Mouse (Mus musculus) heart, postnatal 0 days (tissue): ENCODE data around the gene Agap1. TPM values are rescaled to one million over a fixed set of nuclear protein-coding genes. Genes with fewer than 3 reads are reported as not detected.

Experiments
- ATAC-seq: fragments of 200-750 bp; cut with Nextera tagmentation; 2 replicates; pipeline ENCODE4 v1.8.0; 2017; ENCODE audit warnings: low read depth, moderate number of reproducible peaks, moderate library complexity; ENCODE audit not compliant: insufficient read depth
- DNase-seq: peaks from one replicate; pipeline ENCODE4 v3.0.0-alpha.2; 2016; ENCODE audit warnings: low spot score
- H3K27ac ChIP-seq: fragments of 300-500 bp; sonication (generic); 2 replicates; pipeline ENCODE4 v1.5.1; 2014; ENCODE audit warnings: low read depth, mild to moderate bottlenecking
- H3K27me3 ChIP-seq: fragments of 300-500 bp; sonication (generic); 2 replicates; pipeline ENCODE4 v1.6.1; 2014; ENCODE audit warnings: low read length, mixed read lengths; ENCODE audit not compliant: control insufficient read depth, insufficient read depth
- H3K36me3 ChIP-seq: fragments of 300-500 bp; sonication (generic); replicated peaks from 2 replicates; pipeline ENCODE4 v1.6.1; 2014; ENCODE audit warnings: low read length, mixed read lengths; ENCODE audit not compliant: control insufficient read depth, insufficient read depth
- H3K4me1 ChIP-seq: fragments of 300-500 bp; sonication (generic); 2 replicates; pipeline ENCODE4 v1.6.1; 2014; ENCODE audit warnings: antibody characterized with exemption; ENCODE audit not compliant: control insufficient read depth, insufficient read depth
- H3K4me2 ChIP-seq: fragments of 300-500 bp; sonication (generic); 2 replicates; pipeline ENCODE4 v1.6.1; 2014; ENCODE audit warnings: low read depth, mild to moderate bottlenecking, low read length, moderate library complexity
- H3K4me3 ChIP-seq: fragments of 300-500 bp; sonication (generic); 2 replicates; pipeline ENCODE4 v1.5.1; 2014; ENCODE audit warnings: low read depth, low read length
- H3K9ac ChIP-seq: fragments of 300-500 bp; sonication (generic); replicated peaks from 2 replicates; pipeline ENCODE4 v1.6.1; 2014; ENCODE audit warnings: low read depth, low read length, mixed read lengths
- H3K9me3 ChIP-seq: fragments of 300-500 bp; sonication (generic); replicated peaks from 2 replicates; pipeline ENCODE4 v1.6.1; 2016; ENCODE audit warnings: low read length; ENCODE audit not compliant: control insufficient read depth
- CTCF ChIP-seq: IDR thresholded peaks from 2 replicates; pipeline ENCODE4 v1.5.1; 2016; ENCODE audit warnings: antibody characterized with exemption, control low read depth, low read depth
- EP300 ChIP-seq: IDR thresholded peaks from 2 replicates; pipeline ENCODE4 v1.6.1; 2016; ENCODE audit warnings: antibody characterized with exemption, low read depth
- WGBS: fragments of 180-500 bp; shearing (Covaris S2); extraction: QIAGEN DNeasy Blood & Tissue Kit; methylation state at CpG from one replicate; pipeline ENCODE4 v1.1.7; 2014; 5-methylcytosine and 5-hydroxymethylcytosine counted together
- polyA plus RNA-seq: library from polyadenylated mRNA; unstranded; fragments of >200 nt; fragmentation: Nextera tagmentation; extraction: Ambion mirVana; gene quantifications from 2 replicates; pipeline ENCODE4 v1.2.1, GENCODE M21; 2015
- total RNA-seq: library from RNA; depleted of rRNA; stranded (reverse); fragments of >200 nt; gene quantifications from 2 replicates; pipeline ENCODE4 v1.2.3, GENCODE M21; 2014; ENCODE audit warnings: low replicate concordance

The Agap1 gene
- total and polyA plus RNA-seq, 2 experiments from 2014 or later: 6.1 to 21.0 TPM

- H3K9ac ChIP-seq: no peak overlapping the region
- no peaks in the 10 kb centered on the region for H3K9me3 ChIP-seq
- ATAC-seq (no peak), DNase-seq (no peak)
- H3K4me3 ChIP-seq: no peak overlapping the region
- H3K4me1 ChIP-seq: no peaks in the 10 kb centered on the region
- TF ChIP-seq CTCF (no peak), EP300 (no peak)
- no peaks in the 10 kb centered on the region for H3K36me3 ChIP-seq
- H3K4me2 ChIP-seq: no peak overlapping the region
- 90% methylated on average over 6 of the region's 6 CpGs for whole genome bisulfite sequencing
- H3K27me3 ChIP-seq: no peaks in the 10 kb centered on the region
- H3K27ac ChIP-seq: no peak overlapping the region
These were observed 281.4 kb downstream of the Agap1 start for GRCm38 (mm10) chr1:89736021-89736420.

GRCm38 (mm10) chr1:89739067-89739774, 284.6 kb downstream of the Agap1 start:
- Histone ChIP-seq H3K27me3 (no peaks in the 10 kb centered on the region), H3K4me2 (no peak overlapping the region), H3K27ac (no peak overlapping the region), H3K4me1 (no peaks in the 10 kb centered on the region), H3K9me3 (no peaks in the 10 kb centered on the region), H3K4me3 (no peak overlapping the region), H3K9ac (no peak overlapping the region), H3K36me3 (peaks cover 12% of the 10 kb centered on the region)
- DNase-seq (no peak), ATAC-seq (no peak)
- TF ChIP-seq CTCF: no peak
- TF ChIP-seq EP300: no peak
- WGBS: 71% methylated on average over 17 of the region's 17 CpGs

GRCm38 (mm10) chr1:89739775-89740099, 285.1 kb downstream of the Agap1 start:
- TF ChIP-seq EP300 (no peak), CTCF (no peak)
- DNase-seq (no peak), ATAC-seq (no peak)
- Histone ChIP-seq H3K27me3 (no peaks in the 10 kb centered on the region), H3K4me2 (no peak overlapping the region), H3K27ac (no peak overlapping the region), H3K9me3 (no peaks in the 10 kb centered on the region), H3K9ac (no peak overlapping the region), H3K4me3 (no peak overlapping the region), H3K36me3 (peaks cover 17% of the 10 kb centered on the region), H3K4me1 (no peaks in the 10 kb centered on the region)
- 47% methylated on average over 3 of the region's 3 CpGs for WGBS

DNA sequence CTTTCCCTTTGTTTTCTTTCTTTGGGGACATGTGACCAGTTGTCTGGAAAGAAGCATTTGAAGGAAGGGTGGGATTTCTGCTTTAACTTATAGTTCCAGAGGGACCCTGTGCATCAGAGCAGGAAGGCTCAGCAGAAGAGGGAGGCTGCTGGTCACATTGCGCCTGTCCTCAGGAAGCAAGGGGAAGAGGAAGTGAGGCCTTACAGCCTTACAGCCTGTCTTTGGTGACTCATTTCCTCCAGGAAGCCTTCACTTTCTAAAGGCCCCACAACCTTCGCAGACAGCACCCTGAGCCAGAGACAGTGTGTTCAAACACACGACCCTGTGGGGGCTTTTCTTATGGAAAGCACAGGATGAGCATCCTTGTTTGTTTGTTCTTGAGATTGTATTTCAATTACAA, 287.8 kb downstream of the Agap1 start:
- no peaks in the 10 kb centered on the region for H3K27me3 ChIP-seq
- no peaks in the 10 kb centered on the region for H3K9me3 ChIP-seq
- no peak overlapping the region for H3K4me2 ChIP-seq
- DNase-seq (no peak), ATAC-seq (no peak)
- no peak overlapping the region for H3K27ac ChIP-seq
- H3K36me3 ChIP-seq: peaks cover 24% of the 10 kb centered on the region
- TF ChIP-seq CTCF: no peak
- no peak for TF ChIP-seq EP300
- no peak overlapping the region for H3K9ac ChIP-seq
- WGBS: 66% methylated on average over 3 of the region's 3 CpGs
- no peaks in the 10 kb centered on the region for H3K4me1 ChIP-seq
- H3K4me3 ChIP-seq: no peak overlapping the region

- no peaks in the 10 kb centered on the region for H3K27me3 ChIP-seq
- WGBS: 89% methylated on average over 3 of the region's 3 CpGs
- no peaks in the 10 kb centered on the region for H3K9me3 ChIP-seq
- peaks cover 24% of the 10 kb centered on the region for H3K36me3 ChIP-seq
- ATAC-seq (no peak), DNase-seq (no peak)
- no peak overlapping the region for H3K4me3 ChIP-seq
- no peak for TF ChIP-seq EP300
- TF ChIP-seq CTCF: no peak
- no peak overlapping the region for H3K27ac ChIP-seq
- no peak overlapping the region for H3K4me2 ChIP-seq
- no peak overlapping the region for H3K9ac ChIP-seq
- no peaks in the 10 kb centered on the region for H3K4me1 ChIP-seq
These were observed 291.6 kb downstream of the Agap1 start for GRCm38 (mm10) chr1:89746171-89746570.

DNA sequence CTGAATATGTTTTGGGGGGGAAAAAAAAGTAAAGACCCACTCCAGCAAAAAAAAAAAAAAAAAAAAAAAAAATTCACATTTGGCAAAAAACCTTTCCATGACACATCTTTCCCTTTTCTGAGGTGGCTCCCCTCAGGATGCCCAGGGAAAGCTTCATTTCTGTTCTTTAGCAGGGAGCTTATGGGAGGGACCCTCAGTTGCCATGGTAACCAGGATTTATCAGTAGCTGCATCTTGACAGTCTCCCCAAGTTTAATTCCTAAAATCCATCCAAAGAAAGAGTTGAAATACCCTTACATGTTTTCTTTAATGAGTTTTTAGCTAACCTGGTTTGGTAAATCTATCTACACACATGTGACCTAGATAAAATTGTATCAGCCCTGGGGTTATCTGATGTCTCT, 295.1 kb downstream of the Agap1 start:
- Histone ChIP-seq H3K4me3 (no peak overlapping the region), H3K4me1 (no peaks in the 10 kb centered on the region), H3K4me2 (no peak overlapping the region), H3K9ac (no peak overlapping the region), H3K9me3 (no peaks in the 10 kb centered on the region), H3K27ac (no peak overlapping the region), H3K27me3 (no peaks in the 10 kb centered on the region), H3K36me3 (peaks cover 7% of the 10 kb centered on the region; the same call in 1 of the 2 replicates)
- DNase-seq (no peak), ATAC-seq (no peak)
- TF ChIP-seq CTCF (no peak), EP300 (no peak)
